Mouse (Mus musculus): Measurements from ENCODE around the gene Cox5b.

DNA sequence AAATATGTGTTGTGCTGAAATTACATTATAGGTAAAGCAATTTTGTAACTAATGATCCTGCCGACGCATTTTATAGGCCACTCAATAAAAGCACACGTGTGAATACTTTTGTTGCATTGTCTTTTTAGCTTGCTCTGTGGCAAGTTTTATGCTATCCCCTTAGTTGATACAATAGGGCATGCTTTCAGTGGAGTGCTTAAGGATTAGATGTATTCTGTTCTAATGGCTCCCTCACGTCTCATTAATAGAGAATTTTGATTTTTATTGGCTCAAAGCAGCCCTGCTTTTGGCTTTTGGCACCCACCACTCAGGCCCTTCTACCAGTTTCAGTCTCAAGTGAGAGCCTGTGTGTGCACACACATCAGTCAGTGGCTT, 32.8 kb downstream of the Cox5b start:
- TF ChIP-seq POLR2A (IDR thresholded peaks at IDR 0.05; ENCODE audit: low read depth, low read length) (no peak), CTCF (IDR thresholded peaks at IDR 0.05; ENCODE audit: extremely low read depth, insufficient read depth, insufficient read length, insufficient replicate concordance) (no peak)
